ENCODE assay signal across 17 mouse cellular contexts in genomic region chr6:8492248-8492647, GRCm38 (mm10).
"Had no signal": no experiment of that assay in that cellular context is flagged by ENCODE, and none has a peak within 500 bp of the region (broad histone marks: within the 10 kb centered on the region; RNA-seq: fewer than 3 reads in every experiment).

No protein-coding gene starts in this region.

- H3K36me3 ChIP-seq: neural tube, embryonic 12.5 days; neural tube, embryonic 13.5 days; neural tube, embryonic 15.5 days; stomach, embryonic 15.5 days had no signal

- H3K4me3 ChIP-seq: neural tube, embryonic 12.5 days; neural tube, embryonic 13.5 days; neural tube, embryonic 15.5 days; stomach, embryonic 15.5 days had no signal

- H3K9ac ChIP-seq: neural tube, embryonic 12.5 days; neural tube, embryonic 13.5 days; neural tube, embryonic 15.5 days; stomach, embryonic 15.5 days had no signal

- H3K27ac ChIP-seq: neural tube, embryonic 12.5 days; neural tube, embryonic 13.5 days; neural tube, embryonic 15.5 days; stomach, embryonic 15.5 days; stomach, postnatal 0 days had no signal

- H3K27me3 ChIP-seq: neural tube, embryonic 12.5 days; neural tube, embryonic 13.5 days; neural tube, embryonic 15.5 days; stomach, embryonic 15.5 days had no signal

- DNase-seq: retina, postnatal 1 day; right cerebral cortex, adult 18-20 months; right cerebral cortex, postnatal 14 days; right cerebral cortex, postnatal 25 days; right cerebral cortex, postnatal 4 days; spleen, adult 18-20 months; thymus, adult 18-20 months; thymus, adult 2 months; thymus, postnatal 14 days; thymus, postnatal 25 days; thymus, postnatal 36 days; thymus, postnatal 4 days had no signal

- H3K9me3 ChIP-seq: neural tube, embryonic 12.5 days; neural tube, embryonic 13.5 days; neural tube, embryonic 15.5 days; stomach, embryonic 15.5 days had no signal

- H3K4me1 ChIP-seq: neural tube, embryonic 12.5 days; stomach, embryonic 15.5 days had no signal
